Mouse (Mus musculus): ENCODE data around the gene Sdk2. TPM values are rescaled to one million over a fixed set of nuclear protein-coding genes. Genes with fewer than 3 reads are reported as not detected.

Sdk2 gene
- polyA plus RNA-seq, 1 experiment from 2014 or later: 0.35 TPM

DNA sequence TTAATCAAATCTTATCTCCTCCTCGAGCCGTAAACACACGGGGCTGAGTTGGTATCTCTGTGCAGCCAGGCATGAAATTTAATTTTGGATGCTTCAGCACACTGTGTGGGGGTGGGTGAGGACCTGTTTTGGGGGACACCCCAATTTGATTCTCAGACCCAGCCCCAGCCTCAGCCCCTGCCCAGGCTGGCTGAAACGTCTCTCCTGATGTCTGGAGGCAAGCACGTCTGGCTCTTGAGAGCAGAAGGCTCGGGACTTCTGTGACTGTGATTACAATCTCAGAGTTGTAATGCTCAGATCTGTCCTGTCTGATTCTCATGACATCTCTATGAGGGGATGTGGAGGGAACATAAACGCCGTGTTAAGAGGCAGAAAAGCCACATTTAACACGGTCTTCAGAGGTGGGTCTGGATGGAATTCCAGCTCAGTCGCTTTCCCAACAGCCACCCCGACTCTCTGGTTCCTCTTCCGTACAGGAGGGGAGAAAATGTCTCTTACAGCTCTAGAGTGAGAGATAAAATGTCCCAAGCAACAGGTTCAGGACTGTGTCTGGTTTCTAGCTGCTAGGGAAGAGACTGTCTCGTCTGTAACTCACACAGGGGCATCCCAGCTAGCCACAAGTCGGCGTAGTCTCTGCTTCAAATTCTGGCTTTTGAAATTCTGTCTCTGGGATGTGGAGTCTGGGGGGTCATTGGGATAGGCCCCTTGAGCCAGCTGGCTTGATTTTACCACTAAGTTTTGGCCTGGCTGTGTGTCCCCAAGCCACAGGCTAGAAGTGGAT, 50.5 kb downstream of the Sdk2 start:
- H3K9me3 ChIP-seq (replicated peaks; ENCODE audit: control insufficient read depth, low read length): no peaks in the 10 kb centered on the region
- no peaks in the 10 kb centered on the region for H3K4me1 ChIP-seq (ENCODE audit: control insufficient read depth, low read depth, low read length)
- H3K27ac ChIP-seq (ENCODE audit: low read length): no peak overlapping the region
- no peaks in the 10 kb centered on the region for H3K36me3 ChIP-seq (ENCODE audit: control insufficient read depth, insufficient read depth)
- no peak for ATAC-seq (ENCODE audit: low read depth)
- H3K9ac ChIP-seq (ENCODE audit: low read depth, low read length): no peak overlapping the region
- WGBS (ENCODE audit: insufficient replicate concordance): 37% methylated on average over 15 of the region's 15 CpGs
- H3K4me2 ChIP-seq (ENCODE audit: low read depth, low read length): no peak overlapping the region
- H3K27me3 ChIP-seq (ENCODE audit: control insufficient read depth, insufficient read depth, low read depth, low read length): no peaks in the 10 kb centered on the region
- no peak overlapping the region for H3K4me3 ChIP-seq (ENCODE audit: low read depth, low read length)

- Histone ChIP-seq H3K36me3 (ENCODE audit: control insufficient read depth, insufficient read depth) (no peaks in the 10 kb centered on the region), H3K4me3 (ENCODE audit: low read depth, low read length) (no peak overlapping the region), H3K27ac (ENCODE audit: low read length) (no peak overlapping the region), H3K9ac (ENCODE audit: low read depth, low read length) (no peak overlapping the region), H3K4me1 (ENCODE audit: control insufficient read depth, low read depth, low read length) (no peaks in the 10 kb centered on the region), H3K4me2 (ENCODE audit: low read depth, low read length) (no peak overlapping the region), H3K9me3 (replicated peaks; ENCODE audit: control insufficient read depth, low read length) (no peaks in the 10 kb centered on the region), H3K27me3 (ENCODE audit: control insufficient read depth, insufficient read depth, low read depth, low read length) (no peaks in the 10 kb centered on the region)
- WGBS (ENCODE audit: insufficient replicate concordance): 52% methylated on average over 9 of the region's 9 CpGs
- ATAC-seq (ENCODE audit: low read depth): no peak
Measured at GRCm38 (mm10) chr11:114011523-114011922, 55.3 kb downstream of the Sdk2 start.

DNA sequence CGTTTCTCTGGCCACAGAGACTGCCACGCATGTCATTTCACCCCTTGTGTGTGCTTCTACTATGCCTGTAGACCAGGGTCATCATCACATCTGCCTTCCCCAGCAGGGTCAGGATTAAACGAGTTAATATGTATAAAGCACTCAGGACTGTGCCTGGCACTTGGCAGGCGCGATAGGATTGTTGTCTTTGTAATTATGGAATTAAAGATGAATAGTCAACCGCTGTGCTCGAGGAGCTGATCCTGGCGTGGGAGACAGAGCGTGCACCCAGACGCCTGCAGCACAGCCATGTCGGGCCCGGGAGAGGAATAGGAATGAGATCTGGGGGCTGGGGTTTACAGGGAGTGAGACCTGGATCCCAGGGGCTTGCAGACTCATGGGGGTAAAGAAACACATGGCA, 61.0 kb downstream of the Sdk2 start:
- no peaks in the 10 kb centered on the region for H3K4me1 ChIP-seq (ENCODE audit: control insufficient read depth, low read depth, low read length)
- H3K4me3 ChIP-seq (ENCODE audit: low read depth, low read length): no peak overlapping the region
- H3K27ac ChIP-seq (ENCODE audit: low read length): no peak overlapping the region
- no peaks in the 10 kb centered on the region for H3K9me3 ChIP-seq (replicated peaks; ENCODE audit: control insufficient read depth, low read length)
- H3K27me3 ChIP-seq (ENCODE audit: control insufficient read depth, insufficient read depth, low read depth, low read length): no peaks in the 10 kb centered on the region
- no peaks in the 10 kb centered on the region for H3K36me3 ChIP-seq (ENCODE audit: control insufficient read depth, insufficient read depth)
- 63% methylated on average over 12 of the region's 12 CpGs for WGBS (ENCODE audit: insufficient replicate concordance)
- ATAC-seq (ENCODE audit: low read depth): no peak
- no peak overlapping the region for H3K9ac ChIP-seq (ENCODE audit: low read depth, low read length)
- H3K4me2 ChIP-seq (ENCODE audit: low read depth, low read length): no peak overlapping the region

GRCm38 (mm10) chr11:114004651-114005050, 62.2 kb downstream of the Sdk2 start:
- ATAC-seq (ENCODE audit: low read depth): no peak
- no peaks in the 10 kb centered on the region for H3K9me3 ChIP-seq (replicated peaks; ENCODE audit: control insufficient read depth, low read length)
- no peak overlapping the region for H3K4me3 ChIP-seq (ENCODE audit: low read depth, low read length)

GRCm38 (mm10) chr11:114003195-114003594, 63.7 kb downstream of the Sdk2 start:
- Histone ChIP-seq H3K9ac (ENCODE audit: low read depth, low read length) (no peak overlapping the region), H3K9me3 (replicated peaks; ENCODE audit: control insufficient read depth, low read length) (no peaks in the 10 kb centered on the region), H3K4me2 (ENCODE audit: low read depth, low read length) (no peak overlapping the region), H3K4me1 (ENCODE audit: control insufficient read depth, low read depth, low read length) (no peaks in the 10 kb centered on the region), H3K27ac (ENCODE audit: low read length) (no peak overlapping the region), H3K4me3 (ENCODE audit: low read depth, low read length) (no peak overlapping the region), H3K27me3 (ENCODE audit: control insufficient read depth, insufficient read depth, low read depth, low read length) (no peaks in the 10 kb centered on the region), H3K36me3 (ENCODE audit: control insufficient read depth, insufficient read depth) (no peaks in the 10 kb centered on the region)
- ATAC-seq (ENCODE audit: low read depth): no peak
- WGBS (ENCODE audit: insufficient replicate concordance): 56% methylated on average over 3 of the region's 3 CpGs

More at GRCm38 (mm10) chr11:114004651-114005050, 62.2 kb downstream of the Sdk2 start:
- Histone ChIP-seq H3K27ac (ENCODE audit: low read length) (no peak overlapping the region), H3K36me3 (ENCODE audit: control insufficient read depth, insufficient read depth) (no peaks in the 10 kb centered on the region), H3K4me2 (ENCODE audit: low read depth, low read length) (no peak overlapping the region), H3K4me1 (ENCODE audit: control insufficient read depth, low read depth, low read length) (no peaks in the 10 kb centered on the region), H3K9ac (ENCODE audit: low read depth, low read length) (no peak overlapping the region), H3K27me3 (ENCODE audit: control insufficient read depth, insufficient read depth, low read depth, low read length) (no peaks in the 10 kb centered on the region)
- 71% methylated on average over 7 of the region's 7 CpGs for WGBS (ENCODE audit: insufficient replicate concordance)

GRCm38 (mm10) chr11:114000051-114000450, 66.8 kb downstream of the Sdk2 start:
- Histone ChIP-seq H3K4me1 (ENCODE audit: control insufficient read depth, low read depth, low read length) (no peaks in the 10 kb centered on the region), H3K27ac (ENCODE audit: low read length) (no peak overlapping the region), H3K27me3 (ENCODE audit: control insufficient read depth, insufficient read depth, low read depth, low read length) (no peaks in the 10 kb centered on the region), H3K36me3 (ENCODE audit: control insufficient read depth, insufficient read depth) (no peaks in the 10 kb centered on the region), H3K4me3 (ENCODE audit: low read depth, low read length) (no peak overlapping the region), H3K9ac (ENCODE audit: low read depth, low read length) (no peak overlapping the region), H3K4me2 (ENCODE audit: low read depth, low read length) (no peak overlapping the region), H3K9me3 (replicated peaks; ENCODE audit: control insufficient read depth, low read length) (no peaks in the 10 kb centered on the region)
- WGBS (ENCODE audit: insufficient replicate concordance): 51% methylated on average over 6 of the region's 6 CpGs
- ATAC-seq (ENCODE audit: low read depth): no peak

- Histone ChIP-seq H3K36me3 (ENCODE audit: control insufficient read depth, insufficient read depth) (no peaks in the 10 kb centered on the region), H3K9me3 (replicated peaks; ENCODE audit: control insufficient read depth, low read length) (no peaks in the 10 kb centered on the region), H3K27me3 (ENCODE audit: control insufficient read depth, insufficient read depth, low read depth, low read length) (no peaks in the 10 kb centered on the region), H3K4me3 (ENCODE audit: low read depth, low read length) (no peak overlapping the region), H3K4me1 (ENCODE audit: control insufficient read depth, low read depth, low read length) (no peaks in the 10 kb centered on the region), H3K27ac (ENCODE audit: low read length) (no peak overlapping the region), H3K9ac (ENCODE audit: low read depth, low read length) (no peak overlapping the region), H3K4me2 (ENCODE audit: low read depth, low read length) (no peak overlapping the region)
- 58% methylated on average over 3 of the region's 3 CpGs for WGBS (ENCODE audit: insufficient replicate concordance)
- ATAC-seq (ENCODE audit: low read depth): no peak
Measured at GRCm38 (mm10) chr11:113998702-113999101, 68.1 kb downstream of the Sdk2 start.

GRCm38 (mm10) chr11:113993921-113994320, 72.9 kb downstream of the Sdk2 start:
- 73% methylated on average over 6 of the region's 6 CpGs for WGBS (ENCODE audit: insufficient replicate concordance)
- no peak for ATAC-seq (ENCODE audit: low read depth)
- no peak overlapping the region for H3K9ac ChIP-seq (ENCODE audit: low read depth, low read length)

GRCm38 (mm10) chr11:113992894-113993293, 74.0 kb downstream of the Sdk2 start:
- Histone ChIP-seq H3K4me1 (ENCODE audit: control insufficient read depth, low read depth, low read length) (no peaks in the 10 kb centered on the region), H3K27ac (ENCODE audit: low read length) (no peak overlapping the region), H3K4me2 (ENCODE audit: low read depth, low read length) (no peak overlapping the region), H3K27me3 (ENCODE audit: control insufficient read depth, insufficient read depth, low read depth, low read length) (no peaks in the 10 kb centered on the region), H3K9ac (ENCODE audit: low read depth, low read length) (no peak overlapping the region), H3K36me3 (ENCODE audit: control insufficient read depth, insufficient read depth) (no peaks in the 10 kb centered on the region), H3K4me3 (ENCODE audit: low read depth, low read length) (no peak overlapping the region), H3K9me3 (replicated peaks; ENCODE audit: control insufficient read depth, low read length) (no peaks in the 10 kb centered on the region)
- 62% methylated on average over 10 of the region's 10 CpGs for WGBS (ENCODE audit: insufficient replicate concordance)
- ATAC-seq (ENCODE audit: low read depth): no peak

More at GRCm38 (mm10) chr11:113993921-113994320, 72.9 kb downstream of the Sdk2 start:
- no peak overlapping the region for H3K4me3 ChIP-seq (ENCODE audit: low read depth, low read length)
- no peak overlapping the region for H3K27ac ChIP-seq (ENCODE audit: low read length)
- H3K4me1 ChIP-seq (ENCODE audit: control insufficient read depth, low read depth, low read length): no peaks in the 10 kb centered on the region
- no peak overlapping the region for H3K4me2 ChIP-seq (ENCODE audit: low read depth, low read length)
- no peaks in the 10 kb centered on the region for H3K36me3 ChIP-seq (ENCODE audit: control insufficient read depth, insufficient read depth)
- H3K9me3 ChIP-seq (replicated peaks; ENCODE audit: control insufficient read depth, low read length): no peaks in the 10 kb centered on the region
- H3K27me3 ChIP-seq (ENCODE audit: control insufficient read depth, insufficient read depth, low read depth, low read length): no peaks in the 10 kb centered on the region

Measured in liver, embryonic 16.5 days (tissue).